Mouse (Mus musculus): ENCODE measurements around the gene Psmb8. TPM values are rescaled to one million over a fixed set of nuclear protein-coding genes. Genes with fewer than 3 reads are reported as not detected.

The Psmb8 gene
- polyA plus RNA-seq (2015; fragmentation: Nextera tagmentation; extraction: Ambion mirVana): 14.7 and 15.4 TPM in 2 replicates

GRCm38 (mm10) chr17:34196941-34197894 lies at the start of gene Psmb8:
Gene Psmb8, plus strand, starts transcription at chr17:34197721.
- no peaks in the 10 kb centered on the region for H3K36me3 ChIP-seq (ENCODE audit: control insufficient read depth, insufficient read depth, low read length)
- no peaks in the 10 kb centered on the region for H3K9me3 ChIP-seq (replicated peaks; ENCODE audit: control insufficient read depth, low read length)
- ATAC-seq (ENCODE audit: insufficient read depth, low FRiP score): peak; percentile 90
- WGBS: 7% methylated on average over 41 of the region's 41 CpGs
- H3K4me3 ChIP-seq (replicated peaks; ENCODE audit: low read length): peak within 1 kb of the TSS; percentile 56
- peaks cover 10% of the 10 kb centered on the region for H3K4me1 ChIP-seq (ENCODE audit: control insufficient read depth, insufficient read depth, low read length)
- H3K9ac ChIP-seq (ENCODE audit: low read length): peak within 1 kb of the TSS; percentile 68
- H3K27ac ChIP-seq (ENCODE audit: low read length): no peak within 1 kb of the TSS
- peaks cover 35% of the 10 kb centered on the region for H3K27me3 ChIP-seq (ENCODE audit: control insufficient read depth, insufficient read depth, low read length)
- H3K4me2 ChIP-seq (ENCODE audit: low read depth, low read length): peak within 1 kb of the TSS; percentile 79

GRCm38 (mm10) chr17:34152923-34153322 lies 44.6 kb upstream of the Psmb8 start, which contains the start of gene H2-DMb1:
Gene H2-DMb1, plus strand, starts transcription at chr17:34153072.
- Histone ChIP-seq H3K9me3 (replicated peaks; ENCODE audit: control insufficient read depth, low read length) (no peaks in the 10 kb centered on the region), H3K27ac (ENCODE audit: low read length) (no peak within 1 kb of the TSS), H3K4me3 (replicated peaks; ENCODE audit: low read length) (no peak within 1 kb of the TSS), H3K36me3 (ENCODE audit: control insufficient read depth, insufficient read depth, low read length) (no peaks in the 10 kb centered on the region), H3K4me1 (ENCODE audit: control insufficient read depth, insufficient read depth, low read length) (no peaks in the 10 kb centered on the region), H3K4me2 (ENCODE audit: low read depth, low read length) (no peak within 1 kb of the TSS), H3K27me3 (ENCODE audit: control insufficient read depth, insufficient read depth, low read length) (no peaks in the 10 kb centered on the region), H3K9ac (ENCODE audit: low read length) (no peak within 1 kb of the TSS)
- peak; percentile 71; the same call in 1 of the 2 replicates for ATAC-seq (ENCODE audit: insufficient read depth, low FRiP score)
- 49% methylated on average over 4 of the region's 4 CpGs for WGBS

- ATAC-seq (ENCODE audit: insufficient read depth, low FRiP score): no peak
- H3K4me2 ChIP-seq (ENCODE audit: low read depth, low read length): no peak overlapping the region
- H3K27me3 ChIP-seq (ENCODE audit: control insufficient read depth, insufficient read depth, low read length): no peaks in the 10 kb centered on the region
- no peak overlapping the region for H3K4me3 ChIP-seq (replicated peaks; ENCODE audit: low read length)
- no peaks in the 10 kb centered on the region for H3K9me3 ChIP-seq (replicated peaks; ENCODE audit: control insufficient read depth, low read length)
- no peak overlapping the region for H3K27ac ChIP-seq (ENCODE audit: low read length)
- H3K9ac ChIP-seq (ENCODE audit: low read length): no peak overlapping the region
- no peaks in the 10 kb centered on the region for H3K4me1 ChIP-seq (ENCODE audit: control insufficient read depth, insufficient read depth, low read length)
- H3K36me3 ChIP-seq (ENCODE audit: control insufficient read depth, insufficient read depth, low read length): no peaks in the 10 kb centered on the region
- WGBS: 47% methylated on average over 5 of the region's 5 CpGs
Observed at GRCm38 (mm10) chr17:34155534-34155933, 42.0 kb upstream of the Psmb8 start.

DNA sequence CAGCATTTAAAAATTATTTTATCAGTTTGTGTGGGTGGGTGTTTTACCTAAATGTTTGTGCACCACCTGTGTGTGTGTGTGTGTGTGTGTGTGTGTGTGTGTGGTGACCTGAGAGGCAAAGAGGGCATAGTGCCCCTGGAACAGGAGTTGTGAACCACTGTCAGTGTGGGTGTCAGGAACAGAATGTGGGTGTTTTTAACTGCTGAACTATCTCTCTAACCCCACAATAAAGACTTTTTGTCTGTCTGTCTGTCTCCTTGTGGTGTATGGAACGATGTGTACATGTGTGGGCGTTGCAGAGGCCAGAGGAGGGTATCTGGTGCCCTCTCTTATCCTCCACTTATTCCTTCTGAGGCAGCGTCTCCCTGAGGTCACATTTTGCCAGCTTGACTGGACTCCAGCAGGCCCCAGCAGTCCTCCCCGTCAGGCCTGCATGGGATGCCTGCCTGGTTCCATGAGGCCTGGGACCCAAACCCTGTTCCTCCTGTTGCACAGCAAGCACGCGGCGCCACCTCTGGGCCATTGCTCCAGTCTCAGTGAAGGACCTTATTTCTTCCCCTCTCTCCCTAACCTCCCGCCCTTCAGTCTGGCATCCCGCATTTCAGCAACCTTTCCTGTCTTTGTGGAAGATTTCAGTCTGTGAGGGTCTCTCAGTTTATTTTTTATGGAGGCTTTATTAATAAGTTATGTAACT lies 33.2 kb upstream of the Psmb8 start:
- Histone ChIP-seq H3K9me3 (replicated peaks; ENCODE audit: control insufficient read depth, low read length) (no peaks in the 10 kb centered on the region), H3K36me3 (ENCODE audit: control insufficient read depth, insufficient read depth, low read length) (no peaks in the 10 kb centered on the region), H3K27me3 (ENCODE audit: control insufficient read depth, insufficient read depth, low read length) (no peaks in the 10 kb centered on the region), H3K27ac (ENCODE audit: low read length) (no peak overlapping the region), H3K4me2 (ENCODE audit: low read depth, low read length) (no peak overlapping the region), H3K9ac (ENCODE audit: low read length) (no peak overlapping the region), H3K4me3 (replicated peaks; ENCODE audit: low read length) (no peak overlapping the region), H3K4me1 (ENCODE audit: control insufficient read depth, insufficient read depth, low read length) (no peaks in the 10 kb centered on the region)
- WGBS: 45% methylated on average over 9 of the region's 9 CpGs
- ATAC-seq (ENCODE audit: insufficient read depth, low FRiP score): no peak

GRCm38 (mm10) chr17:34165033-34165730 lies 32.3 kb upstream of the Psmb8 start:
- no peaks in the 10 kb centered on the region for H3K4me1 ChIP-seq (ENCODE audit: control insufficient read depth, insufficient read depth, low read length)
- no peaks in the 10 kb centered on the region for H3K36me3 ChIP-seq (ENCODE audit: control insufficient read depth, insufficient read depth, low read length)
- ATAC-seq (ENCODE audit: insufficient read depth, low FRiP score): no peak
- no peak overlapping the region for H3K4me2 ChIP-seq (ENCODE audit: low read depth, low read length)
- no peak overlapping the region for H3K4me3 ChIP-seq (replicated peaks; ENCODE audit: low read length)
- no peaks in the 10 kb centered on the region for H3K9me3 ChIP-seq (replicated peaks; ENCODE audit: control insufficient read depth, low read length)
- H3K9ac ChIP-seq (ENCODE audit: low read length): no peak overlapping the region
- WGBS: 75% methylated on average over 6 of the region's 6 CpGs
- no peaks in the 10 kb centered on the region for H3K27me3 ChIP-seq (ENCODE audit: control insufficient read depth, insufficient read depth, low read length)
- no peak overlapping the region for H3K27ac ChIP-seq (ENCODE audit: low read length)

DNA sequence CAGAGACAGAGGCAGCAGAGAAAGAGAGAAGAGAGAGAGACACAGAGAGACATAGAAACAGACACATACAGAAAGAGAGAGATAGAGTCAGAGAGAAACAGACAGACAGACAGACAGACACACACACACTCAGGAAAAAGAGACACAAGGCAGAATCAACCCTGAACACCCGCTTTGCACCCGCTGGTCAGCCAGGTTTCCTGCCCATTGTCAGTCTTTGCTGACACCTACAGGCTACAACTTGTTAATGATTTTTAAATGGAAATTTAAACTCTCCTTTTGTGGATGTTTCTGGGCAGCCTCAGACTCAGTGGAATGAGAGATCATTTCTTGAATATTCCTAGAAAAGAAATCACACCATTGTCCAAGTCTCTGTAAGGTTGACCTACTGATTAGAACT lies 28.2 kb upstream of the Psmb8 start:
- Histone ChIP-seq H3K9me3 (replicated peaks; ENCODE audit: control insufficient read depth, low read length) (no peaks in the 10 kb centered on the region), H3K9ac (ENCODE audit: low read length) (no peak overlapping the region), H3K4me1 (ENCODE audit: control insufficient read depth, insufficient read depth, low read length) (no peaks in the 10 kb centered on the region), H3K27ac (ENCODE audit: low read length) (no peak overlapping the region), H3K4me3 (replicated peaks; ENCODE audit: low read length) (no peak overlapping the region), H3K4me2 (ENCODE audit: low read depth, low read length) (no peak overlapping the region), H3K27me3 (ENCODE audit: control insufficient read depth, insufficient read depth, low read length) (no peaks in the 10 kb centered on the region), H3K36me3 (ENCODE audit: control insufficient read depth, insufficient read depth, low read length) (no peaks in the 10 kb centered on the region)
- WGBS: 5% methylated on average over 2 of the region's 2 CpGs
- peak; percentile 25; the same call in 1 of the 2 replicates for ATAC-seq (ENCODE audit: insufficient read depth, low FRiP score)

GRCm38 (mm10) chr17:34170487-34170876 lies 27.0 kb upstream of the Psmb8 start:
- ATAC-seq (ENCODE audit: insufficient read depth, low FRiP score): no peak
- H3K4me1 ChIP-seq (ENCODE audit: control insufficient read depth, insufficient read depth, low read length): no peaks in the 10 kb centered on the region
- H3K9me3 ChIP-seq (replicated peaks; ENCODE audit: control insufficient read depth, low read length): no peaks in the 10 kb centered on the region
- H3K36me3 ChIP-seq (ENCODE audit: control insufficient read depth, insufficient read depth, low read length): no peaks in the 10 kb centered on the region
- H3K27ac ChIP-seq (ENCODE audit: low read length): no peak overlapping the region
- 20% methylated on average over 4 of the region's 4 CpGs for WGBS
- H3K27me3 ChIP-seq (ENCODE audit: control insufficient read depth, insufficient read depth, low read length): no peaks in the 10 kb centered on the region
- H3K4me3 ChIP-seq (replicated peaks; ENCODE audit: low read length): no peak overlapping the region
- H3K4me2 ChIP-seq (ENCODE audit: low read depth, low read length): no peak overlapping the region
- no peak overlapping the region for H3K9ac ChIP-seq (ENCODE audit: low read length)

- Histone ChIP-seq H3K27ac (ENCODE audit: low read length) (no peak overlapping the region), H3K9ac (ENCODE audit: low read length) (no peak overlapping the region), H3K36me3 (ENCODE audit: control insufficient read depth, insufficient read depth, low read length) (no peaks in the 10 kb centered on the region), H3K4me1 (ENCODE audit: control insufficient read depth, insufficient read depth, low read length) (no peaks in the 10 kb centered on the region), H3K9me3 (replicated peaks; ENCODE audit: control insufficient read depth, low read length) (no peaks in the 10 kb centered on the region), H3K27me3 (ENCODE audit: control insufficient read depth, insufficient read depth, low read length) (no peaks in the 10 kb centered on the region), H3K4me3 (replicated peaks; ENCODE audit: low read length) (no peak overlapping the region), H3K4me2 (ENCODE audit: low read depth, low read length) (no peak overlapping the region)
- WGBS: 39% methylated on average over 13 of the region's 13 CpGs
- no peak for ATAC-seq (ENCODE audit: insufficient read depth, low FRiP score)
Observed at GRCm38 (mm10) chr17:34170877-34171498, 26.5 kb upstream of the Psmb8 start.
